Mouse (Mus musculus): Measurements from ENCODE around the gene Insrr.
"Not testable (repeated sequence)": the region's sequence is repeated elsewhere in the genome, so short reads cannot be mapped to it uniquely, and the experiment has no call there.

Insrr gene

DNA sequence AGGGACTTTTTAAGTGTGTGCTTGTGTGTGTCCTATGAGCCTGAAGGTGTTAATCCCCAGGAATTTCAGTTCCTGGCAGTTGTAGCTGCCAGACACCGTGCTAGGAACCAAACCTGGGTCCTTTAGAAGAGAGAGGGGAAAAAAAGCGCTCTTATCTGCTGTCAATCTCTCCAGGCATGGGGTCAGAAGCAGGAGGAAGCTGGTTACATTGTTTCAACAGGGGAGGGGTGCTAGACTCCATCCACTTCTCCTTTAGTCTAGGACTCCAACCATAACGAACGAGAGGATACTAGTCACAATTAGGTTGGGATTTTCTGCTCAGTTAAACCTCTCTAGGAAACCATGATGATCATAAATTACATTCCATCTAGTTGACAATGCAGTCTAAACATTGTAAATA lies 31.7 kb downstream of the Insrr start:
- DNase-seq (ENCODE audit: inconsistent age in 2 of 2, low spot score in 1 of 2), result no peak

DNA sequence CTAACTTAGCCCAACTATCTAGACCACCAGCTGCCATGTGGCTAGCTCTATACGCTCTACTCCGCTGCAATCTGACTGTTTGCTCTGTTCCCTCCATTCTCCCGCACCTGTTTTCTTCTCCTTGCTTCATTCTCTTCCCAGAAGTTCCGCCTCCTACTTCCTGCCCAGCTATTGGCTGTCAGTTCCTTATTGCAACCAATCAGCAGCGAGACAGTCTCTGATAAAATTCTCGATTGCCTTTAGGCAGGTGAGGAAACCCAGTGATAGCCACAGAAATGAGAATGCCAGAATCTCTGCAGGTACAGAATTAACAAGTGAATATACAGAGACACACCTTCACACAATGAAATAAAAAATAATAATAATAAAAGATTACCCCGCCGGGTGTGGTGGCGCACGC lies 32.3 kb downstream of the Insrr start:
- DNase-seq (ENCODE audit: inconsistent age in 2 of 2, low spot score in 1 of 2), result no peak

DNA sequence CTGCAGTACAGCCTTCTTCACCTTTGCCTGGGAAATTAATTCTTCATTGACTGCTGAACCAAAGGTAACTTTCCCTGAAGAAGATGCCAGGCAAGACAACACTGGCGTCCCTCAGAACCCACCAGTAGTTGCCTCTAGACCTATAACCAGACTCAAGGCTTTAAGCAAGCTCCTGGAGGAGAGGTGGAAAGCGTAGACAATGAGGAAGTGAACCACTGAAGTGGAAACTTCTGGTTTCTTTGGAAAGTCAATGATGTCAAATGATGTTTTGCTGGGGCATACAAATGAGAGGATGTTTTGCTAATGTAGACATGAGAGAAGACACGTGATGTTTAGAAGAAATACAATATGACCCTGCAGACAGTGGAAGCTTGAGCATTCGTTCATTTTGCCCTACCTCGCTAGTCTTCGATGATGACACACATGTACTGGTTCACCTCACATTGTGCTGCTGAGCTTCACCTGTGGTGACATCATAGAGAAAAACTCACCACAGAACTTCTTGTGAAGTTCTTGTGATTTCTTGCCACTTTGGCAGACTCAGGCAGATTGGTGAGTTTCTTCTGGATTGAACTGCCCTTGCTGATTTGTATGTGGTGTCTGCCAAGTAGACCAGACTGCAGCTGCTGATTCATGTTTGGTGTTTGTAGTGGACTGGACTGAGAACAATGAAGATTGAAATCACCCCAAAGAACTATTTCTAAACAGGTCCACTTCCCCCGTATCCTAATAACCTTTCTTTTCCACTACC lies 35.5 kb downstream of the Insrr start:
- no peak for DNase-seq (ENCODE audit: inconsistent age in 2 of 2, low spot score in 1 of 2)

- peak in 1 of 2 experiments; percentile 22 for DNase-seq (ENCODE audit: inconsistent age in 2 of 2, low spot score in 1 of 2)
Measured at GRCm38 (mm10) chr3:87833482-87833881, 36.7 kb downstream of the Insrr start.

- DNase-seq (ENCODE audit: inconsistent age in 2 of 2, low spot score in 1 of 2), result peak; percentile 62 to 91
Measured at GRCm38 (mm10) chr3:87838622-87839021, 41.9 kb downstream of the Insrr start.

- no peak for DNase-seq (ENCODE audit: inconsistent age in 2 of 2, low spot score in 1 of 2)
Measured at GRCm38 (mm10) chr3:87840858-87841257, 44.1 kb downstream of the Insrr start.

DNA sequence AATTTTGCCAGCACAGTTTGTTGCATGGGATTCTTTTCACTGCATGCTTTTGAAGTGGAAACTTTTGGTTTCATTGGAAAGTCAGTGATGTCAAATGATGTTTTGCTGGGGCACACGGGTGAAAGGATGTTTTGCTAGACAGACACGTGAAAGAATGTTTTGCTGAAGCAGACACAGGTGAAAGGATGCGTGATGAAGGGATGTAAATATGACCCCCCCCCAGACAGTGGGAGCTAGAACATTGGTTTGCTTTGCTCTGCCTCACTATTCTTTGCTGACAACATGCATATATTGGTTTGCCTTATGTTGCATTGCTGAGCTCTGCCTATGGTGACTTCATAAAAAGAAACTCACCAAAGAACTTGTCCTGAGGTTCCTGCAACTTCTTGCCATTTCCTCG lies 48.2 kb downstream of the Insrr start:
- no peak for DNase-seq (ENCODE audit: inconsistent age in 2 of 2, low spot score in 1 of 2)

DNA sequence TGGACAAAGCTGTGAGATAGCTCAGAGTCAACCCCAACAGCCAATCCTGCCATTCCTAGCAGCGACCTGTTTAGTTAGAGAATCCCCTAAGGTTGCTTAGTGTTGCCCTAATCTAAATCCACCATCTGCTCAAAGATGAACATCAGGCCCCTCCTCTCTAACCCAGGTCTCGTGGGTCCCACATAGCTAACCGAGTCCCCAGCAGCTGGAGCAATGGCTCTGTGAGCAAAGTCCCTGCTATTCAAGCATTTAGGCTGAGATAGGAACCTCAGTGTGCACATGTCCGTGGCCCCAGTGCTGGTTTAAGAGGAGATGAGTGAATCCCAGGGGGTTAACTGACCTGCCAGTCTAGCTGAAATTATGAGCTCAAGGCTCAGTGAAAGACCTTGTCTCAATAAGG lies 49.4 kb downstream of the Insrr start:
- DNase-seq (ENCODE audit: inconsistent age in 2 of 2, low spot score in 1 of 2), result no peak

DNA sequence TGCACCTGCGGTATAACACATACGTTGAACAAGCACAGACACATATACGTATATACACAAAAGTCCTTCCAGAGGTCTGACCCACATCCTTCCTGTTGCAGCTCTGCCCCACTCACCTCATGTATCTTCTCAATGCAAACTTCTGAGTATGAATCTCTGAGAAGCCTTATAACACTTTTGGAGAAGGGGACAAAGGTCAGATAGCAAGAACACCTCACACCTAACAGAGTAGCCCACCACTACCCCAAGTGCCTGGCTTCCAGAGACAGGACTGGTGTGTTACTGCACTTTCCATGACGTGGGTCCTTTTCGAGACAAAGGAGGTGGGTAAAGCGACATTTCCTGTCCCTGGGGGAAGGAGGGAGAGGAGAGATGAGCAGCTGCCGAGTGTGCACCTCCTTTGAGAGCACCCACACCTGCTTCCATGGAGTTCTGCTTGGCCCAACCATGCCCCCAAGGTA lies 49.9 kb downstream of the Insrr start, which contains the start of gene Sh2d2a:
TSS of gene Sh2d2a (plus strand) at position 106 of the 461 bp plus-strand sequence.
- DNase-seq (ENCODE audit: inconsistent age in 2 of 2, low spot score in 1 of 2), result no peak

GRCm38 (mm10) chr3:87847680-87848079 lies 50.9 kb downstream of the Insrr start:
- DNase-seq (ENCODE audit: inconsistent age in 2 of 2, low spot score in 1 of 2), result peak in 1 of 2 experiments; percentile 19

GRCm38 (mm10) chr3:87849117-87849516 lies 52.4 kb downstream of the Insrr start:
- DNase-seq (ENCODE audit: inconsistent age in 2 of 2, low spot score in 1 of 2), result no peak

DNA sequence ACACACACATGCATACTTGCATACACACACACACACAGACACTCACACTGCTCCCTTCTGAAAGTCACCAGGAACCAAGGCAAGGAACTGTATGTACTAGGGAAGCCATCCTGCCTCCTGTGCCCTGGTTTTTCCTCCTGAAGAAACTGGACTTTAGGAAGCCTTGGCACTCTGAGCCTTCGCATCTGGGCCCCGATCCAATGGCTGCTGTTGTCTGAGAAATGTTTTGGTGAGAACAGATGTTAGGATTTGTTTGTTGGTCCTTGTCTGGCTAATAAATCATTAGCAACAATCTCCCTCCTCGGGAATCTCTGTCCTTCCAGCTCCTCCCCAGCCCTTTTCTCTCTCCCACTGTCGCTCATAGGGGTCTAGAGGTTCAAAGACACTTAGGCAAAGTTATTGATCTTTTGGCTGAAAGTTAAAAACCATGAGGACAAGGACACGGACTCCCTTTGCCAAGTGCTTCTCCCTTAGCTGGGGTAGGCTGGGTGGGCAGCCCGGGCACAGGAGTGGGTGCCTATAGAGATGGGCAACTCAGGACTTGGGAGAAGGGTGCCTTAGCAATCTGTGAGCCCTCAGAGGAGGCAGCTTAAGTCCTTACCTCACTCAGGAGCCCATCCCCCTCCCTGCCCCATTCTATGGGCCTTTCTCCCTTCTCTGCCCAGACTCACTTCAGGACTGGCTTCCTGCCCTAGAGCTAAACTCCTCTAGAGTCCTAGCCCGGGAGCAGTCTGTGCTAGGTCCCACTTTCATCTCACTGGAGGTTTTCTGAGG lies 58.2 kb downstream of the Insrr start:
- peak; percentile 21 to 73 for DNase-seq (ENCODE audit: inconsistent age in 2 of 2, low spot score in 1 of 2)

GRCm38 (mm10) chr3:87855936-87856335 lies 59.2 kb downstream of the Insrr start:
- no peak for DNase-seq (ENCODE audit: inconsistent age in 2 of 2, low spot score in 1 of 2)

GRCm38 (mm10) chr3:87857666-87858065 lies 60.9 kb downstream of the Insrr start:
- no peak for DNase-seq (ENCODE audit: inconsistent age in 2 of 2, low spot score in 1 of 2)

GRCm38 (mm10) chr3:87859813-87860212 lies 63.1 kb downstream of the Insrr start:
- peak; percentile 61 to 86 for DNase-seq (ENCODE audit: inconsistent age in 2 of 2, low spot score in 1 of 2)

DNA sequence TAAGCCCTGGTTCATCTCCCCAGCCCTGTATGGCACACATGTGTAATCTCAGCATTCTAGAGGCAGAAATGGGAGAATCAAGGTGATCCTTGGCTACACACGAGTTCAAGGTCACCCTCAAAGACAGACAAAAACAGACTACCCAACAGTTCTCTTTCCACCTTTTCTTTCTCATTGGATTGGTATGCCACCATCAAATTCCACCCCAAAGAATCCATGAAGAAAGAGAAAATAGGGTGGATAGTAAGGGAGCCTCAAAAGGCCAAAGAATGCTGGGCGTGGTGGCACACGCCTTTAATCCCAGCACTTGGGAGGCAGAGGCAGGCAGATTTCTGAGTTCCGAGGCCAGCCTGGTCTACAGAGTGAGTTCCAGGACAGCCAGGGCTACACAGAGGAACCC lies 67.4 kb downstream of the Insrr start:
- DNase-seq (ENCODE audit: inconsistent age in 2 of 2, low spot score in 1 of 2), result not testable (repeated sequence)
